Mouse (Mus musculus) cerebellum, postnatal 36 days (tissue): Measurements from ENCODE around the gene Mon1b.

ENCODE experiments used
- DNase-seq, 2 experiments: peaks; one replicate each; pipeline ENCODE4 v3.0.0; 2021 to 2022; ENCODE audit warnings: mixed read lengths in 2 of 2

Mon1b gene

GRCm38 (mm10) chr8:113674611-113675010 lies 39.2 kb downstream of the Mon1b start:
- no peak for DNase-seq

- DNase-seq: no peak
These were observed 39.9 kb downstream of the Mon1b start for GRCm38 (mm10) chr8:113675281-113675680.

GRCm38 (mm10) chr8:113676811-113677210 lies 41.4 kb downstream of the Mon1b start:
- no peak for DNase-seq

- no peak for DNase-seq
These were observed 44.0 kb downstream of the Mon1b start for GRCm38 (mm10) chr8:113679361-113679760.

- DNase-seq: peak; percentile 29 to 44
These were observed 52.6 kb downstream of the Mon1b start for GRCm38 (mm10) chr8:113687889-113688542.

GRCm38 (mm10) chr8:113688543-113688915 lies 53.1 kb downstream of the Mon1b start:
- DNase-seq: no peak

- peak; percentile 44 to 46 for DNase-seq
These were observed 56.4 kb downstream of the Mon1b start for GRCm38 (mm10) chr8:113691622-113692343.
